Mouse (Mus musculus): ENCODE results near the gene Cdk6.

DNA sequence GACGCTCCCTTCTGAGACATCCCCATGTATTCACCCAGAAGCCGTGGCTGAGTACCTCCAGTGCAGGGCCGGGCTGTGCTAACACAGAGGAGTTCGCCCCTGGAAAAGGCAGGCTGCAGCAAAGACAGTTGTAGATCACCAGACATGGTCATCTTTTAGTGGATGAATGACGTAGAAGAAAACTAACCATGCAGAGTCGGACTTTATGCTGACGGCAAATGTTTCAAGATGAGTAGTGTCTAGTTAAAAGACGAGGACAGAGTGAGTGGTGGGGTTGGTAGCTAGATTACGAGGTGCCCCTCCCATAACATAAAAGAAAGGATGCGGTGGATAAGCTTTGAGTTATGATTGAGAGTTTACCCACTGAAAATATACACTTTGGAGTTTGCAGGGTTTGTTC is 33.5 kb downstream of the Cdk6 start:
- TF ChIP-seq CTCF (IDR thresholded peaks at IDR 0.05; ENCODE audit: low read depth) (no peak), EP300 (optimal IDR thresholded peaks at IDR 0.05) (no peak)
